Mouse (Mus musculus) testis, postnatal 10 days (tissue): Measurements from ENCODE around the gene Polr2l.

Experiments
- DNase-seq: peaks from one replicate; pipeline ENCODE4 v3.0.0; 2021; ENCODE audit warnings: low spot score

Gene Polr2l

DNA sequence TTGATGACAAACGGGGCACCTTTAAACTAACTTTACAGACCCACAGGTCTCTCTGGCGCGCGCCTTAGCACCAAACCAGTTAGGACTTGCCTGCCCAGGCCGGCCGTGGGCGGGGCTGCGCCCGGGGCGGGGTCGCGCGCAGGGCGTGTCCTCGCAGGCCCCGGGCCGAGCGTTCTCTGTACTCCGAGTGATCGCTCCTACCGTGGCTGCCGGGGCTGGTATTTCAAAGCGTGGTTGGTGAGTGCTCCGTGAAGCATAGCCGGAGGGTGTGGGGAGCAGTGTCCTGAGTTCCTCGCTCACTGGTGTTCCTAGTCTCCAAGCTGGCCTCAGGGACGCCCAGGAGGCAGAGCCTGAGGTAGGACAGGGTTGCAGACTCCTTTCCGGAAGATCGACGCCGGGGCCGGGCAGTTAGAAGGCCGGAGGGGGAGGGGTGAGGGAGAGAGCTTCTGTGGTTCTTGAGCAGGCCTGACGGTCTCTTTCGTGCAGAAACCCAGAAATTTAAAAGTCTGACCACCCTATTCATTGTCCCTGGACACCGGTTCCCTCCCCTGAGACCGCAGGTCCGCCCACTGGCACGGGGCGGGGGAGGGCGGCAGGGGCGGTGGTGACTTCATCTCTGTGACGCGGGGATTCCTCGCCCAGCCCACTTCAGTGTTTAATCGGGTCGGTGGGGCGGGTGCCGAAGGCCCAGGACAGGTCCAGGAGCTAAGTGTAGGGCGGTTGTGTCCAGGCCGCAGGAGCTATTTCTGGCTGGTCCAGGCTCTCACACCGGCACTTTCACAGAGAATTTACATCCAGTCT, 7.5 kb downstream of the Polr2l start, which contains the start of gene Cd151:
TSS of gene Cd151 (plus strand) at position 163 of the 801 bp plus-strand sequence.
- DNase-seq = peak; percentile 95

GRCm38 (mm10) chr7:141466607-141467148, 8.3 kb downstream of the Polr2l start:
- no peak for DNase-seq

DNA sequence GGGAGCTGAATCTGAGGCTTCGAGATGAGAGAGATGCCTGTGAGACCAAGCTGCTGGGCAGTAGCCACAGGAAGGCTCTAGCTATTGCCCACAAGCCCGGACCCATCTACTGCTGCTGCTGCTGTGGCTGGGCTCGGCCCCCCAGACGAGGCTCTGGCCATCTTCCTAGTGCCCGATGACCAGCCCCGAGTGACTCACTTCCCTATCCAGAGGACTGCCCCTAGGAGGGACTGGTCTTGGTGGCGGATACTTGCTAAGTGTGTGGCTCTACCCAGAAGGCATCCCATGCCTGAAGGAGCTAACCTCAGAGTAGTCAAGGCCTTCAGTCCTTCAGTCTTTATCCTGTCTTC, 8.9 kb downstream of the Polr2l start:
- no peak for DNase-seq

DNA sequence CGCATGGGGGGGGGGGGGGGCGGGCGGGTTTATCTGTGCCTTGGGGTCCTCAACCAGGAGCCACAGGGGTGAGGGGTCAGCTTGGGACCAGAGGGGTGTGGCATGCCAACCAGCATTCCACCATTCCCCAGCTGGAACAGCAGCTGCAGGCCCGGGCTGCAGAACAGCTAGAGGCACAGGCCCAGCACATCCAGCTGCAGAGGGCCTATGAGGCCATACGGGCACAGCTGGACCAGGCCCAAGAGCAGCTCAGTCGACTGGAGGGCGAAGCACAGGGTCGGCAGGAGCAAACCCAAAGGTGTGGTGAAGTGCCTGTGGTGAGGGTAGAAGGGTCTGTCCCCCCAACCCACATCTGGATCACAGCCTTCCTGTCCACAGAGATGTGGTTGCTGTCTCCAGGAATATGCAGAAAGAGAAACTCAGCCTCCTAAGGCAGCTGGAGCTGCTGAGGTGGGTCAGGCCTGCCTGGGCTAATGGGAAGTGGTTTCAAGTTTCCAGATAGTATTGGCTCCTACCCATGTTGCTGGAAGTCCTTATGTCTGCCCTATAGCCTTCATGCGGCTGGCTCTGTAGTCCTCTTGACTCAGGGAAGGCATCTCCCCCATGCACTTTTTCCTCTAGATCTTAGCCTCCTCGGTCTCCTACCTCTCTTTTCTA, 9.4 kb downstream of the Polr2l start:
- peak; percentile 67 for DNase-seq

DNA sequence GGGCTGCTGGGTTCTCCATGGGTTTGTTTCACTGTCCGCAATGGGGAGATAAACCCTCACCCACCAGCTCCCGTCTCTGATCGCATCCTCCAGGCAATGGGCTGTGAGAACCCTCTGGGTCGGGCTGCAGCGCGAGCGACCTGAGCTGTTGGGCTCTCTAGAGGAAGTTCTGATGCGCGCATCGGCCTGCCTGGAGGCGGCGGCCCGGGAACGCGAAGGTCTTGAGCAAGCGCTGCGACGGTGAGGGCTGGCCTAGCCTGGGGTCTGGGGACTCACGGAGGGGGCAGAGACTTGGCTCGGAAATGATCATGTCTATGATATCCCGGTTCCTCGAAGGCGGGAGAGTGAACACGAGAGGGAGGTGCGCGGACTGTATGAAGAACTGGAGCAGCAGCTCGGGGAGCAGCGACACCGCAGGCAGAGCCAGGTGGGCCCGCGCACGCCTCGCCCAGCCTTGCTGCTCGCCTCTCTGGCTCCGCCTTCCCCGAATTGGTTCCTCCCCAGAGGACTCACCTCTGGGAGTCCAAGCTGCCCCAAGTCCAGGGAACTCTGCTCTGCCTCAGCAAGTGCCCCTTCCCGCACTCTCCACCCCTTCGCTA, 10.2 kb downstream of the Polr2l start:
- DNase-seq = no peak

DNA sequence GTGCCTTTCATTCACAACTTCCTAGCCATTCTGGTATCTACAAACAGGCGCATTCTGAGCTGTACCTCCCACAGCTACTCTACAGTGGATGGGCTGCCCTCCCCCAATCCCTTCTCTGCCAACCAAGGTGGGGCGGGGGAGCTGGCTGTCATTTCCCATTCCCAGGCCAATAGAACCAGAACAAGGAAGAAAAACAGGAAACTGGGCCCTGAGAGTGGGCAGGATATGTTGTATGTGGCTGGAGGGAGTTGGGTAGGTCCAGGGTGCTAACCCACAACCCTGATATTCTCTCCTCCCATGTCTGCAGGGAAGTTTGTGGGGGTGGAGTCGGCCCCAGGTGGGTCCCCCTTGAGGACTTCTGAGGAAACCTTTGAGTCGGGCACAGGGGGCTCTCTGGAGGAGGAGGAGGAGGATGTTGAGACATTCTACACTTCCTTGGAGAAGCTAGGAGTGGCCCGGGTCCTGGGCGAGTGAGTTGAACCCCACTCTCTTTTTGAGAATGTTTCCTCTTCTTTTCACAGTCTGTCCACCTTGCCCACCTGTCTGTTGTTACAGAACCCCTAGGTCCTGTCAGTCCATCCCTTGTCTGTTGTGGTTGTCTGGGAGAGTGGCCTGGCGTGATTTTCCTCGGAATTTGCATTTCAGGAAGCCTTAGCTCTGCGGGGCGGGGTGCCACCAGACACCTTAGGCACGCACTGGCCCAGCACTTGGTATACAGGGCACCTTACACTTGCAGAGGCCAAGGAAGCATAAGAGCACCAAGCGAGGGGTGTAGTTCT, 10.9 kb downstream of the Polr2l start:
- DNase-seq = no peak

DNA sequence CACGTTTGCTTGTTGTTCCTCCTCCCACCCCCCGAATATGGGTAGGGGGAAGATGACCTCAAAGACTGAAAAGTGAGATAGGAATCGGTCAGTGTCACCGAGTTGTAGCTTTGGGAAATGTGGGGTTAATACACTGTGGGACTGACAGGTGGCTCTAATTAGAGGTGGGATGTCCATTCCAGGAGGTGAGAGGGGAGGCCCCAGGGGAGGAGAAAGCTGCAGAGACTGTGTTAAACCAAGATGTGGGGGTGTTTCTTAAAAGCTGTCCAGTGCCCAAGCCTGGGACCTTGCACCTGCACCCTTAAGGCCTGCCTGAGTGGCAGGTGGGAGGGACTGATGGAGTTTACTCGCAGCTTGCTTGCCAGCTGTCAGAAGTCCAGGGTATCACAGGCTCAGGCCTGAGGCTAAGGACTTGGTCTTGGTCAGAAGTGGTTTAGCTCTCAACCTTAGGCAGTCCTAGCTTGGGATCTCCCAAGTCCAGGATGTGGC, 12.6 kb downstream of the Polr2l start:
- DNase-seq = no peak

DNA sequence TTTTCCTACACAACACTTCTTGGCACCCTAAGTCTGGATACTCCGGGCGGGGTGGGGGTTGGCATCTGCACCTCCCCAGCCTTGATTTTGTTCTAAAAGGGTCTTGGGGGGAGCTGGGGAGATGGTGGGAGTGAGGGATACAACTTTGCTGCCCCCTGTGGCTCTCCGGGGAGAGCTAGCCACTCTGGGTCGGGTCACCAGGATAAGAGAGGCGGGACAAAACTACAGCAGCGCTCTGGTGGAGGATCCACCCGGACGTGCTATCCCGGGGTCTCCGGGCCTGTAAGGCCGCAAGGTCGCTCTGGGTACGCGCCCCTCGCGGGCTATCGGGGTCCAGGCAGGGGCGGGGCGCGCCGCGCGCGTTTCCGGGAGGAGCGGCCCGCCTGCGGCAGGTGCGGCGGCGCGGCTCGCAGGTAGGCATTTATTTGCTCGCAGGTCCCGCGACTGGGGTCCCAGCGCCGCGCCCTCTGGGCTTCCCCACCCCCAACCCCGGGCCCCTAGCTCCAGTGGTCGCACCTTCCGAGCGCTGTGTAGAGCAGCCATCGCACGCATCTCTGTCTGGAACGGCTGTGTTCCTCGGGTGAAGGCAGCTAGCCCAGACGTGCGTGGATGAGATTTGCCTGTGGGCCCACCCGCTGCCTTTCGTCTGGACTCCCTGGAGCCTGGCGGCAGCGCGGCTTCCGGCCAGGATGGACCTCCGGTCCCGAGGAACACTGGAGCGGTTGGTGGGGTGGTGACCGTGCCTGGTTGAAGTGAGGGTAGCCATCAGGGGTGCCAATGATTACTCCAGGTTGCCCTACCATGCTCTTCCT, 13.2 kb downstream of the Polr2l start:
- peak; percentile 64 for DNase-seq

GRCm38 (mm10) chr7:141460391-141461113, 14.4 kb downstream of the Polr2l start, which contains the start of gene Cracr2b:
Gene Cracr2b (plus strand): TSS chr7:141461094.
- DNase-seq = peak; percentile 47

GRCm38 (mm10) chr7:141460001-141460390, 14.9 kb downstream of the Polr2l start:
- DNase-seq = no peak

- DNase-seq = peak; percentile 44
Measured at GRCm38 (mm10) chr7:141459301-141459711, 15.6 kb downstream of the Polr2l start.

DNA sequence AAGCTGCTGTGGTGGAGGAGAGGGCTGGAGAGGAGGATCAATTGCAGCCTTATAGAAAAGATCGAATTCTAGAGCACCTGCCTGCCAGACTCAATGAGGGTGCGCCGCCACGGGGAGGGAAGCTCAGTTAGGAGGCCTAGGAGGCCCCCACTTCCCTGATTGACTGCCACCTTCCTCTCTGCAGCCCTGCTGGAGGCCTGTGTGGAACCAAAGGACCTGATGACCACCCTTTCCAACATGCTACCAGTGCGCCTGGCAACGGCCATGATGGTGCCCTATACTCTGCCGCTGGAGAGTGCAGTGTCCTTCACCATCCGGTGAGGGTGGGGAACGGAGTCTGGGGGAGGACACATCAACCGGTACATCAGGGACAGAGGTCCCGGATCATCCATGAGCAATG, 16.3 kb downstream of the Polr2l start:
- DNase-seq = peak; percentile 45

DNA sequence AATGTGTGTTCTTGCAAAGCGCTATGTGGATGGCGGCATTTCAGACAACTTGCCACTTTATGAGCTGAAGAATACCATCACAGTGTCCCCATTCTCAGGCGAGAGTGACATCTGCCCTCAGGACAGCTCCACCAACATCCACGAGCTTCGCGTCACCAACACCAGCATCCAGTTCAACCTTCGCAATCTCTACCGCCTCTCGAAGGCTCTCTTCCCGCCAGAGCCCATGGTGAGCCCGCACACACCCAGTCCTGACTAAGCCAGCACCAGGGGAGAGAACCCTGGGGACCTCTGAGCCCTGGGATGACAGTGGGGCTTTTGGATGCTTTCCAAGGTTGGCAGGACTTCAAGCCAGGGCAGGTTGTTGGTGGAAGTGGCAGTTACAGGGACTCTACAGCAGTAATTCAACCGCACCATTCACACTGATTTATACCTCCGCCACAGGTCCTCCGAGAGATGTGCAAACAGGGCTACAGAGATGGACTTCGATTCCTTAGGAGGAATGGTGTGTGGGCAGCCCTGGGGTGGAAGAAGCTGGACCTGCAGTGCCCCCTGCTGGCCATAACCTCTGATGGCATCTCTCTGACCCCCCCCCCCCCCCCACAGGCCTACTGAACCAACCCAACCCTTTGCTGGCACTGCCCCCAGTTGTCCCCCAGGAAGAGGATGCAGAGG, 16.8 kb downstream of the Polr2l start:
- DNase-seq = peak; percentile 73

DNA sequence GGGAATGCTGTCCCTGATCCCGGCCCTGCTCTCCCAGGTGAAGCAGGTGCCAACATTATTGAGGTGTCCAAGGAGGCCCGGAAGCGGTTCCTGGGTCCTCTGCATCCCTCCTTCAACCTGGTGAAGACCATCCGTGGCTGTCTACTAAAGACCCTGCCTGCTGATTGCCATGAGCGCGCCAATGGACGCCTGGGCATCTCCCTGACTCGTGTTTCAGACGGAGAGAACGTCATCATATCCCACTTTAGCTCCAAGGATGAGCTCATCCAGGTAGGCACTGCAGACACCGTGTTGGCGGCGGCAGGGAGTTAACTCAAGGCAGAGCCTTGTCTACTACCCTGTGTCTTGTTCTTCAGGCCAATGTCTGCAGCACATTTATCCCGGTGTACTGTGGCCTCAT, 17.7 kb downstream of the Polr2l start:
- no peak for DNase-seq

DNA sequence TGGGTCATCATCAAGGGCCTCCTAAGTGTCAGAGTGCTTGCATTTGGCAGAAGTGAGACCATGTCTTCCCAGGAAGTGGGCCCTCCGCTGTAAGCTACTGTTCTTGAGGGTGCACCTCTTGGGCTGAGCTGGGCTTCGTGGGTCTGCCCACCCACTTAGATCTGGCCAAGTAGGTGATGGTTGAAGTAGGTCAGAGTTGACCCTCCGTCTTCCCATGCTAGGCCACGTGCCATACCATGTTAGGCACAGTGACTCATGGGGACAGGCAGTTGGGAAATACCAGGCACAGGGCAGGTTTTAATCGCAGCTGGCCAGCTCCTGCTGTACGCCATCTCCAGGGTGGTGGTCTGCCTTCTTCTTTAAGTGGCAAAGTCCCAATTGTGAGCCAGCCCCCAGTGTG, 18.2 kb downstream of the Polr2l start:
- no peak for DNase-seq

- DNase-seq = peak; percentile 74
Measured at GRCm38 (mm10) chr7:141455610-141456314, 19.2 kb downstream of the Polr2l start.

DNA sequence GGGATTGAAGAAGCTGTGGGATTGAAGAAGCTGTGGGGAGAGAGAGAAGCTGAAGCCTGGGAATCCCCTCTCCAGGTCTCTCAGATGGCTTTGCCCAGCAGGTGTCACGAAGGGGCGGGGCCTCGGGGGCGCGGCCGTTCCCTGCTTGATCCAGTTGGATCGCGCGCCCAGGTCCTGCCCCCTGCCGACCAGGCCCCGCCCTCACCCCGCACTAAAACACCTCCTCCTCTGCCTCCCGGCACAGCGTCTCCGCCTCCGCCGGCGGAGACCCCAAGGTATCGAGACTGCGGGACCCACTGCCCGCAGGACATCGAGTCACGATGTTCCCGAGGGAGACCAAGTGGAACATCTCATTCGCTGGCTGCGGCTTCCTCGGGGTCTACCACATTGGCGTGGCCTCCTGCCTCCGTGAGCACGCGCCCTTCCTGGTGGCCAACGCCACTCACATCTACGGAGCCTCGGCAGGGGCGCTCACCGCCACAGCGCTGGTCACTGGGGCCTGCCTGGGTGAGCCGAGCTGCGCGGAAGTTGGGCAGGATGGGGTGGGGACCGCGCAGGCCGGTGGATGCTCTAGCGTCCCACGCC, 19.9 kb downstream of the Polr2l start, which contains the start of gene Pnpla2:
TSS of gene Pnpla2 (plus strand) at position 232 of the 585 bp plus-strand sequence.
- DNase-seq = peak; percentile 99

DNA sequence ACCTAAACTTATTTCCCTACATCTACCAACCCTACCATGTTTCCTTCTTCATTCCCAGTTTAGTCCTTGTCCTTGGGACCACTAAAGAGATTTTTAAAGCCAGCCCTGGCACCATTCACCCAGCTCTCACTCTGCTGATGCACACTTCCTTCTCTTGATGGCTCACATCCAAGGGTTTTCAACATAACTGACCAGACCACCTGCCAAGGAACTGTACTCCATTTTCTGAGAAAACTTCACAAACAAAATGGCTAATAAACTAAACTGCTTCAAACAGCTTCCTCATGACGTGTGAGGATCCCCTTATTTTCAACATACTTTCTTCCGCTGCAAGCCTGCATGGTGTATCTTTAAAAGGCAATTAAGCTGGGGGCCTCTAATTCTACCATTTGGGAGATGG, 21.3 kb downstream of the Polr2l start:
- no peak for DNase-seq

- DNase-seq = no peak
Measured at GRCm38 (mm10) chr7:141451928-141452327, 23.0 kb downstream of the Polr2l start.
